Mouse (Mus musculus) hindbrain, embryonic 12.5 days (tissue): ENCODE measurements around the gene Pcgf2. TPM values are rescaled to one million over a fixed set of nuclear protein-coding genes. Genes with fewer than 3 reads are reported as not detected.
A peak's percentile ranks its signal among the peaks of the same experiment; 100 is the strongest.

ENCODE experiments used
- ATAC-seq: fragments of 200-750 bp; cut with Nextera tagmentation; 2 replicates; pipeline ENCODE4 v1.8.0; 2017; ENCODE audit warnings: moderate TSS enrichment; ENCODE audit not compliant: low FRiP score
- H3K27ac ChIP-seq: fragments of 300-500 bp; sonication (generic); 2 replicates; pipeline ENCODE4 v1.5.1; 2016; ENCODE audit warnings: mild to moderate bottlenecking
- H3K27me3 ChIP-seq: fragments of 300-500 bp; sonication (generic); 2 replicates; pipeline ENCODE4 v1.6.1; 2016; ENCODE audit warnings: mild to moderate bottlenecking
- H3K36me3 ChIP-seq: fragments of 300-500 bp; sonication (generic); 2 replicates; pipeline ENCODE4 v1.6.1; 2016; ENCODE audit warnings: mild to moderate bottlenecking
- H3K4me1 ChIP-seq: fragments of 300-500 bp; sonication (generic); 2 replicates; pipeline ENCODE4 v1.6.1; 2016
- H3K4me2 ChIP-seq: fragments of 300-500 bp; sonication (generic); replicated peaks from 2 replicates; pipeline ENCODE4 v1.6.1; 2016; ENCODE audit warnings: mild to moderate bottlenecking
- H3K4me3 ChIP-seq: fragments of 300-500 bp; sonication (generic); 2 replicates; pipeline ENCODE4 v1.5.1; 2016; ENCODE audit warnings: mild to moderate bottlenecking
- H3K9ac ChIP-seq: fragments of 300-500 bp; sonication (generic); 2 replicates; pipeline ENCODE4 v1.6.1; 2016; ENCODE audit warnings: mild to moderate bottlenecking, moderate library complexity
- H3K9me3 ChIP-seq: fragments of 300-500 bp; sonication (generic); replicated peaks from 2 replicates; pipeline ENCODE4 v1.6.1; 2016; ENCODE audit warnings: mild to moderate bottlenecking
- WGBS: fragments of 180-500 bp; shearing (Covaris S2); methylation state at CpG from one replicate; pipeline ENCODE4 v1.1.7; 2016; 5-methylcytosine and 5-hydroxymethylcytosine counted together
- polyA plus RNA-seq: library from polyadenylated mRNA; unstranded; fragments of >200 nt; fragmentation: Nextera tagmentation; extraction: Ambion mirVana; gene quantifications from 2 replicates; pipeline ENCODE4 v1.2.1, GENCODE M21; 2016

Pcgf2 gene
- polyA plus RNA-seq, 1 experiment from 2014 or later = 24.7 TPM

DNA sequence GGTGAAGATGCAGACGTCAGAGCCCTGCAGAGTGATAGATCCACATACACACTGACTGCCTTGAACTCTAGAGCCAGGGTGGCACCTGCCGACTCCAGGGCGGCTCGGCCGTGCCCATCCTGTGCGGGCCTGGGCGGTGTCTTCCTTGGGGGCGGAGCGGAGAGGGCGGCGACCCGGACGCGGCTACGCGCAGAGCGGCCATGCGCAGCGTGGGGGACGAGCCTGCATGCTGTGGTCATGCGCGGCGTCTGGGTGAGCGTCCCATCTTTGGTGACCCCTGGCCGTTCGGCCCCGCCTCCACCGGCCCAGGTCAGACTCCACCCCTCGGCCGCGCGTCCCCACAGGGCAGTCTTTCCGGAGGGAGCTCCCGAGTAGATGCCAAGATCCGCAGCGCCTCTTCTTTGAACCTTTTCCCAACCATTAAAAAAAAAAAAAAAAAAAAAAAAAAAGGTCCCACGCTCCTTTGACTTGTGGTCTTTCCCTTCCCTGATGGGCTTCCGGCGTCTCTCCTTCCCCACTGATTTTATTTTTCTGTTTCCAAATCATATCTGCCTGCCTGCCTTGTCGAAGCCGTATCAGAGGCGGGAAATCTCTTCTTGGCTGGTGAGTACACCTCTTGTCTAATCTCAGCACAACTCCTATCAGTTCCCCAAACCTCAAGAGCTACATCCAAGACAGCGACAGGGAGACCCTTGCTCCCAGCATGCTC is 14.5 kb downstream of the Pcgf2 start, which contains the start of gene Cisd3:
Gene Cisd3, plus strand, starts transcription at position 214 of the 709 bp plus-strand sequence.
- peaks cover 16% of the 10 kb centered on the region for H3K4me1 ChIP-seq
- no peaks in the 10 kb centered on the region for H3K9me3 ChIP-seq
- 2% methylated on average over 43 of the region's 43 CpGs for WGBS
- H3K9ac ChIP-seq = peak within 1 kb of the TSS; percentile 57
- peak within 1 kb of the TSS; percentile 40 for H3K27ac ChIP-seq
- peaks cover 52% of the 10 kb centered on the region for H3K36me3 ChIP-seq
- H3K4me3 ChIP-seq = peak within 1 kb of the TSS; percentile 42
- ATAC-seq = peak; percentile 72
- no peaks in the 10 kb centered on the region for H3K27me3 ChIP-seq
- H3K4me2 ChIP-seq = peak within 1 kb of the TSS; percentile 88

DNA sequence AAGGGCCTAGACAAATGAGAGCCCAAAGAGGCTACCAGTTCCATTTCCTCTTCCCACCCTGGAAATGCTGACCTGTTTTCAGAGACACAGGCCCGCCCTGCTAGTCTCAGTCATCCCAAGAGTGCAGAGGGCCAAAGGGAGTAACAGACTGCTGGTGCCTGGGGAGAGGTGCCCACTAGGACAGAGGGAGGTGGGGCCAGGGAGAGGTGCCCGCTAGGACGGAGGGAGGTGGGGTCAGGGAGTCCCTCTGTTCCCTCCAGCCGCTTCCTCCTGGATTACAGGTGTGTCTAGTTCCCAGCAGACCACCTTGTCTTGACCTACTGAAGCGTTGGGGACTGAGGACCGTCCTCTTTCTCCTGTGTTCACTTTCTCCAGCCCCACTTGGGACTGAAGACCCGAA is 15.5 kb downstream of the Pcgf2 start:
- Histone ChIP-seq H3K4me1 (peaks cover 19% of the 10 kb centered on the region), H3K9me3 (no peaks in the 10 kb centered on the region), H3K4me2 (peak overlapping the region; percentile 88; the same call in 1 of the 2 replicates), H3K27me3 (no peaks in the 10 kb centered on the region), H3K27ac (peak overlapping the region; percentile 40; the same call in 1 of the 2 replicates), H3K4me3 (no peak overlapping the region), H3K36me3 (peaks cover 52% of the 10 kb centered on the region), H3K9ac (peak overlapping the region; percentile 32; the same call in 1 of the 2 replicates)
- no peak for ATAC-seq
- WGBS = 33% methylated on average over 7 of the region's 7 CpGs

DNA sequence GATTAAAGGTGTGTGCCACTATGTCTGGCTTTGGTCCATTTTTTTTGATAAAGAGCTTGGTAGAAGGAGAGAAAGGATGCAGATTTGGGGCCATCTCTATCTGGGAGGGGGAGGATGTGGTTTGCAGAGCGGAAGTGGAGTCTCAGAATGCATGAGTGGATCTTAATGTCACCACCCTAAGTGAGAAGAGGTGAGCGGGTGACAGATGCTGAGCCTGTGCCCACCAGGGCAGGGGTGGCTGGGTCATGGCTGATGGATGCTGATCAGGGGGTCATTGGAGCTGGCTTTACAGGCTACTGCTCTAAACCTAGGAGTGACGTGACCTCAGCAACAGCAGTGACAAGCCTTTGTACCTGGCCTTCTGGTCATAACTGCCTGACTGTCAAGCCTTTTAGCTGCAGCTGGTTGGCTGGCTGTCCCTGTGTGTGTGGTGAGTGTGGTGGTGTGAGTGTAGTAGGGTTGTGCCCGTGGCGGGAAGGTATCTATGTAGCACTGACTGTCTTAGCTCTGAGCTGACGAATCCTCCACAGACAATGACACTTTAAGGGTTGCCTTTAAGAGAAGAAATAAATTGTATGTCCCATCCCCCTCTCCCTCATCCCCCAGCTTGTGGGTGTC is 16.1 kb downstream of the Pcgf2 start:
- H3K9ac ChIP-seq = peak overlapping the region; percentile 32; the same call in 1 of the 2 replicates
- WGBS = 82% methylated on average over 6 of the region's 6 CpGs

DNA sequence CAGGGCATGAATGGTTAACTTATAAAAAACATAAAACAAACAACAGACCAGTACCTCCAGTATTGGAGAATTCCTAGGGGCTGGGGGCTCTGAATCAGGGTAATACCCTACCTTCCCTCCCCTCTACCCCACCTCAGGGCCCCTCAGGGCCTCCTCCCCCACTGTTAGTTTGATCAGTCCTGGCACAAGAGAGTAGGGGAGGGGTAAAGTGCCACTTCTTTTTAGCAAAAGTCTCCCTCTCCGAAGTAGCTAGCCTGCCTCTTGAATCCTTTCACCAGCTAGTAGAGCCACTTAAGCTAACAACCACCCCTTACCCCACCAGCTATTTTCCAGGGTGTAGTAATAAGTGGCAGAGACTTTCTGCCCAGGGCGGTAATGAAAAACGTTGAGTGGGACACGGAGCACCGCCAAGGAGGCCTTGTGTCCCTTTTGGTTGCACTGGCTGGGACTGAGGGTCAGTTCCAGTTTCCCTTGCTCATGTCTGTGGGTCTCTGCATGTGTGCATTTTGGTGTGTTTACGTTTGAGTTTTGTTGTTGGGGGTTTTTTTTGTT is 17.7 kb downstream of the Pcgf2 start:
- WGBS = 86% methylated on average over 6 of the region's 6 CpGs
- H3K4me1 ChIP-seq = peaks cover 19% of the 10 kb centered on the region
- H3K27me3 ChIP-seq = no peaks in the 10 kb centered on the region
- peaks cover 53% of the 10 kb centered on the region for H3K36me3 ChIP-seq
- no peaks in the 10 kb centered on the region for H3K9me3 ChIP-seq
- no peak for ATAC-seq
- H3K4me2 ChIP-seq = no peak overlapping the region
- no peak overlapping the region for H3K9ac ChIP-seq
- no peak overlapping the region for H3K4me3 ChIP-seq
- H3K27ac ChIP-seq = no peak overlapping the region

More for the DNA sequence above, 16.1 kb downstream of the Pcgf2 start:
- Histone ChIP-seq H3K4me3 (no peak overlapping the region), H3K4me2 (no peak overlapping the region), H3K27ac (no peak overlapping the region), H3K9me3 (no peaks in the 10 kb centered on the region), H3K4me1 (peaks cover 19% of the 10 kb centered on the region), H3K27me3 (no peaks in the 10 kb centered on the region), H3K36me3 (peaks cover 52% of the 10 kb centered on the region)
- ATAC-seq = no peak

DNA sequence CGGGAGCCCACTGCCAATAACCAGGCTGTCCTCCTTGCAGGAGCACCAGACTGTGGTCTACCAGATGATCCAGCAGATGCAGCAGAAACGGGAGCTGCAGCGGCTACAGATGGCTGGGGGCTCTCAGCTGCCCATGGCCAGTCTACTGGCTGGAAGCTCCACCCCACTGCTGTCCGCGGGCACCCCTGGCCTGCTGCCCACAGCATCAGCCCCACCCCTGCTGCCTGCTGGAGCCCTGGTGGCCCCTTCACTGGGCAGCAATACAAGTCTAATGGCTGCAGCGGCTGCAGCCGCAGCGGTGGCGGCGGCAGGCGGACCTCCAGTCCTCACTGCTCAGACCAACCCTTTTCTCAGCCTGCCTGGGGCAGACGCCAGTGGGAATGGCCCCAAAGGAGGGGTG is 19.9 kb downstream of the Pcgf2 start:
- no peak for ATAC-seq
- 79% methylated on average over 12 of the region's 12 CpGs for WGBS
- H3K27ac ChIP-seq = no peak overlapping the region
- peaks cover 72% of the 10 kb centered on the region for H3K36me3 ChIP-seq
- no peaks in the 10 kb centered on the region for H3K27me3 ChIP-seq
- no peak overlapping the region for H3K4me3 ChIP-seq
- no peaks in the 10 kb centered on the region for H3K9me3 ChIP-seq
- H3K9ac ChIP-seq = no peak overlapping the region; the same call in 1 of the 2 replicates
- H3K4me2 ChIP-seq = no peak overlapping the region
- H3K4me1 ChIP-seq = peaks cover 18% of the 10 kb centered on the region

DNA sequence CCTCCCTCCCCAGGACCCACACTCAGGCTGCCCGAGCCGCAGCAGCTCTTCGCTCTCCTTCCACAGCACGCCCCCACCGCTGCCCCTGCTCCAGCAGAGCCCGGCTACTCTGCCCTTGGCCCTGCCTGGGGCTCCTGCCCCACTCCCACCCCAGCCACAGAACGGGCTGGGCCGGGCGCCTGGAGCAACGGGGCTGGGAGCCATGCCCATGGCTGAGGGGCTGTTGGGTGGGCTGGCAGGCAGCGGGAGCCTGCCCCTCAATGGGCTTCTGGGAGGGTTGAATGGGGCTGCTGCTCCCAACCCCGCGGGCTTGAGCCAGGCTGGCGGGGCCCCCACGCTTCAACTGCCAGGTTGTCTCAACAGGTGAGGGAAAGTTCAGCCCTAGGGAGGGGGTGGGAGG is 22.0 kb downstream of the Pcgf2 start:
- no peaks in the 10 kb centered on the region for H3K27me3 ChIP-seq
- no peaks in the 10 kb centered on the region for H3K9me3 ChIP-seq
- no peak for ATAC-seq
- H3K27ac ChIP-seq = no peak overlapping the region
- H3K9ac ChIP-seq = no peak overlapping the region
- H3K4me3 ChIP-seq = no peak overlapping the region
- WGBS = 81% methylated on average over 10 of the region's 15 CpGs
- peaks cover 9% of the 10 kb centered on the region; the same call in 1 of the 2 replicates for H3K4me1 ChIP-seq
- H3K4me2 ChIP-seq = no peak overlapping the region
- peaks cover 91% of the 10 kb centered on the region for H3K36me3 ChIP-seq

DNA sequence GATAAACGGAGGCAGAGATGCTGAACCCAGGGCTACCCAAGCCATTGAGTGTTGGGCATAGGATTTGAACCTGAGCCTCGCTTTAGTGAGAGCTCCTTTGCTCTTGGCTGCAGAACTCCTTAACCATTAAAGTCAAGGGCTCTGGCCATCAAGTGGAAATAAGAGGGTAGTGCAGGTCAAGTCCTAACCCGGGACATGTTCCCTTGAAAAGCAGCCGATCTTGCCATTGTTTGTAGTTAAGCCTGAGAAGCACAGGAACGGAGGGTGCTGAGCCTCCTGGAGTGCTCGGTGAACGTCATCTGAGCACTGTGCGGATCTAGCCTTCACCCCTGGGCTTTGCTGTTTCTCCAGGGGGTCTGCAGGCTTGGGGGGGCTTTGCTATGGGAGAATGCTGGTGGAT is 22.5 kb downstream of the Pcgf2 start:
- 54% methylated on average over 8 of the region's 8 CpGs for WGBS
- H3K9me3 ChIP-seq = no peaks in the 10 kb centered on the region
- H3K9ac ChIP-seq = no peak overlapping the region
- ATAC-seq = no peak
- peaks cover 9% of the 10 kb centered on the region; the same call in 1 of the 2 replicates for H3K4me1 ChIP-seq
- H3K27ac ChIP-seq = no peak overlapping the region
- H3K36me3 ChIP-seq = peaks cover 93% of the 10 kb centered on the region
- no peak overlapping the region for H3K4me2 ChIP-seq
- H3K4me3 ChIP-seq = no peak overlapping the region
- no peaks in the 10 kb centered on the region for H3K27me3 ChIP-seq

DNA sequence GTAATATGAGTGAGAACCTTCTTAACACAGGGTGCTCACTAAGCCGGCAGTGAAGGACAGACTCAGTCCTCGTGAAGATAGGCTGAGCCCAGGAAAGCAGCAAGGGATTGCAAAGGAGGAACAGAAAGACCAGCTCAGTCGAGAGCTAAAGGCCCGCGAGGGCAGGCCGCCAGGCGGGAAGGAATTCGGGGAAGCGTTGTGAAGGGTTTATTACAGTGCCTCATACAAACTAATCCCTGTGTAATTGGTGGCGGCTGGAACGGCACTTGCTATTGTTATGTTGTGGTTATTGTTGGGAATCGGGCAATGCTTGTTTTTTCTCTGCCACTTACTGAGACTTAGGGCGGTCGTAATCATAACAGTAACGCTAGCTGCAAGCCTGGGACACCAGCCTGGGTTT is 22.9 kb downstream of the Pcgf2 start:
- 64% methylated on average over 15 of the region's 15 CpGs for WGBS
- Histone ChIP-seq H3K9me3 (no peaks in the 10 kb centered on the region), H3K4me2 (no peak overlapping the region), H3K4me3 (no peak overlapping the region), H3K4me1 (peaks cover 9% of the 10 kb centered on the region; the same call in 1 of the 2 replicates), H3K36me3 (peaks cover 94% of the 10 kb centered on the region), H3K9ac (no peak overlapping the region), H3K27ac (no peak overlapping the region), H3K27me3 (no peaks in the 10 kb centered on the region)
- ATAC-seq = no peak

DNA sequence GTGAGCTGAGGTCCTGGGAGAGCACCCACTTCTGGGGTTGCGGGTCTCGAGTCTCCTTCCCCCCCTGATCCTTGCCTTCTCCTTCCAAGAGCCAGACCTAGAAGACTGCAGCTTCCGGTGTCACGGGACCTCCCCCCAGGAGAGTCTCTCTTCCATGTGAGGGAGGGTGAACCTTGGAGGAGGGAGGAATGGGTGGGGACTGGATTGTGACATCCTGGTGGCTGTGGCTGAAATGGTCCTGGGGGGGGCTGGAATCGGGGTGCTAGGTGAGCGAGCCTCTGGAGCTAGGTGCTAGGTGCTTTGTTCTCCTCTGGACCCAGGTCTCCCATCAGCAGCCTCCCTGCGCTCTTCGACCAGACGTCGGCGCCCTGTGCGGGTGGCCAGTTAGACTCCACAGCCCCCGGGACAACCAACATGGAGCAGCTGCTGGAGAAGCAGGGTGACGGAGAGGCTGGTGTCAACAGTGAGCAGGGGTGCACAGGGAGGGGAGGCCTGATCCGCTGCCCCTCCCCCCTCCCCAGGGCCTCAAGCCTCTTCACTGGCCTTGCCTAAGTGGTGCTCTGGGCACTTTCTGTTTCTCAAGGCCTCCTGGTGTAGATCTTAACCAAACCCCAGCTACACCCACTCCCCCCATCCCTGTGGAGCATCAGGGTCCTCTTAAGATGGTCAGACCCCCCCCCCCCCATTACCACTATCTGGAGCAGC is 24.1 kb downstream of the Pcgf2 start:
- Histone ChIP-seq H3K27me3 (no peaks in the 10 kb centered on the region), H3K27ac (no peak overlapping the region), H3K4me1 (peaks cover 9% of the 10 kb centered on the region; the same call in 1 of the 2 replicates), H3K36me3 (peaks cover 94% of the 10 kb centered on the region), H3K9ac (no peak overlapping the region), H3K9me3 (no peaks in the 10 kb centered on the region), H3K4me3 (no peak overlapping the region), H3K4me2 (no peak overlapping the region)
- ATAC-seq = no peak
- WGBS = 83% methylated on average over 15 of the region's 15 CpGs

DNA sequence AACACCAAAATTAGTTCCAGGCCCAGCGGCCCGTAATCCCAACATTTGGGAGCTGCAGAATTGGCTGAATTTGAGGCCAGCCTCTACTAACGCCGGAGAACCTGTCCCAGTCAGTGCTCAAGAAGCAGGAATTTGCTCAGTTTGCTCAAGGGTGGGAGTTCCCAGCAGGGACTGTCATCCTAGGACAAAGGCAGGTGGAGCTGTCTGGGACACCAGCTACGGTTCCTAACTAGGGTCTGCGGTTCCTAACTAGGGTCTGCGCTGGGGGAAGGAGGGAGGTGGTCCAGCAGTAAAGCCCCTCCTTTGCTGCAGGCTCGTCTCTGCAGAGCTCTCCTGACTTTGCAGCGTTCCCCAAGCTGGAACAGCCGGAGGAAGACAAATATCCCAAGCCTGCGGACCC is 27.1 kb downstream of the Pcgf2 start:
- 86% methylated on average over 11 of the region's 11 CpGs for WGBS
- 0 out of 2 replicates have a peak overlapping the region, but pooled peaks have one; percentile 8 for H3K9ac ChIP-seq
- no peak overlapping the region for H3K4me3 ChIP-seq
- H3K9me3 ChIP-seq = no peaks in the 10 kb centered on the region
- H3K36me3 ChIP-seq = peaks cover 99% of the 10 kb centered on the region
- H3K4me2 ChIP-seq = no peak overlapping the region
- no peak overlapping the region for H3K27ac ChIP-seq
- peaks cover 27% of the 10 kb centered on the region for H3K4me1 ChIP-seq
- H3K27me3 ChIP-seq = no peaks in the 10 kb centered on the region
- ATAC-seq = no peak

DNA sequence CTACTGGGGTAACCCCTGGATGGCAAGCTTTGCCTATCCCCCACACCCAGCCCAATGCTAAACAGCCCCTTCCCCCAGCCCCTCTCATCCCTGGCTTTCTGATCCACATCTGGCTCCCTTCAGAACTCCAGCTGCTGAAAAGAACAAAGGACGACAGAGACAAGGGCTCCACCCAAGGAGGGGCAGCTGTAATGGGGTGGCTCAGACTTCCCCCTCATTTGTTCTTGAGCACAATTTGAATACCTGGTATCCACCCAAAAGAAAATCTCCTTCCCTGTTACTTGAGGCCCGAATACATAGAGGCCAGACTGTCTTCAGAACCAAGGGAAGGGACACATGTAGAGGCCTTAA is 29.1 kb downstream of the Pcgf2 start:
- WGBS = 47% methylated on average over 2 of the region's 2 CpGs
- no peak overlapping the region for H3K4me2 ChIP-seq
- ATAC-seq = no peak
- no peaks in the 10 kb centered on the region for H3K27me3 ChIP-seq
- peaks cover 21% of the 10 kb centered on the region for H3K4me1 ChIP-seq
- H3K27ac ChIP-seq = no peak overlapping the region
- H3K9me3 ChIP-seq = no peaks in the 10 kb centered on the region
- no peak overlapping the region for H3K9ac ChIP-seq
- H3K36me3 ChIP-seq = peaks cover 99% of the 10 kb centered on the region
- H3K4me3 ChIP-seq = no peak overlapping the region
